Mouse (Mus musculus) cerebellum, adult 11 months (tissue): Measurements from ENCODE around the gene Ngb.

Experiments
- DNase-seq: peaks from one replicate; pipeline ENCODE4 v3.0.0; 2022

Ngb gene

DNA sequence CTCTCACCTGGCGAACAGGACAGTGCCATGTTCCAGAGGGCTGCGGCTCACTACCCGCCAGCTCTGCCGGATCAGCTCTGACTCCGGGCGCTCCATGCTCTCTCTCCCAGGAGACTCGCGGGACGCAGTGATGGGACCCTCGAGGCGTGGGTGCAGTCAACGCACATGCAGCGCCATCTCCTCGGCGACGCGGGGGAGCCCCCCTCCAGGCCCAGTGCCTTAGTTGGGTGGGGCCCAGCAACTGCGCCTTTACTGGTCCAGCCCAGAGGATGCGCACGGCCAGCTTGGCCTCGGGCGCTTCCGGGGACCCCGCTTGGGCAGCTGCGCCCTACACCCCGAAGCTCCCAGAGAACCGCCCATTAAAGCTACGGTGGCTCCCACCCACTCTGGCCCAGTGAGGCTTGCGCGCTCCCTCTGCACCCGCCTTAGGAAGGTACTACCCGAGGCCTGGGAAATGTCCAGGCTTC lies at the start of gene Ngb:
Gene Ngb, minus strand, starts transcription at position 375 of the 467 bp plus-strand sequence.
- no peak for DNase-seq

- DNase-seq, result no peak
These were observed 47.1 kb upstream of the Ngb start for GRCm38 (mm10) chr12:87149471-87149870.

DNA sequence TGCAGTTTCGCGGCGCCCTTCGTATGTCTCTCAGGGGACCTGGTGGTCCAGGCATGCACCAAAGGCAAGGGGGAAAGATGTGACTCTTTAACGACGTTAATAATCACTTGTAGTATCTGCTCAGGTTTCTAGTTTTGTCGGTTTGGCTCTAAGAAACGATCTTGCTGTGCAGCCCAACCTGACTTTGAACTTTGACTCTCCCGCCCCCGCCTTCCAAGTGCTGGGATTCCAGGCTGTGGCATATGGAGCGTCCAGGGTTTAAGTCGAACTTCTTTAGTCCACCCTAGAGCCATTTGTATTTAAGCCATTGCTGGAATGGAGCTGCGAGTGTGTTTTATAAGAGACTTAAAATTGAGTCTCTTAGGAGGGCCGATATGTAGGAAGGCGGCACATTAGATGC lies 45.8 kb upstream of the Ngb start:
- DNase-seq, result no peak

DNA sequence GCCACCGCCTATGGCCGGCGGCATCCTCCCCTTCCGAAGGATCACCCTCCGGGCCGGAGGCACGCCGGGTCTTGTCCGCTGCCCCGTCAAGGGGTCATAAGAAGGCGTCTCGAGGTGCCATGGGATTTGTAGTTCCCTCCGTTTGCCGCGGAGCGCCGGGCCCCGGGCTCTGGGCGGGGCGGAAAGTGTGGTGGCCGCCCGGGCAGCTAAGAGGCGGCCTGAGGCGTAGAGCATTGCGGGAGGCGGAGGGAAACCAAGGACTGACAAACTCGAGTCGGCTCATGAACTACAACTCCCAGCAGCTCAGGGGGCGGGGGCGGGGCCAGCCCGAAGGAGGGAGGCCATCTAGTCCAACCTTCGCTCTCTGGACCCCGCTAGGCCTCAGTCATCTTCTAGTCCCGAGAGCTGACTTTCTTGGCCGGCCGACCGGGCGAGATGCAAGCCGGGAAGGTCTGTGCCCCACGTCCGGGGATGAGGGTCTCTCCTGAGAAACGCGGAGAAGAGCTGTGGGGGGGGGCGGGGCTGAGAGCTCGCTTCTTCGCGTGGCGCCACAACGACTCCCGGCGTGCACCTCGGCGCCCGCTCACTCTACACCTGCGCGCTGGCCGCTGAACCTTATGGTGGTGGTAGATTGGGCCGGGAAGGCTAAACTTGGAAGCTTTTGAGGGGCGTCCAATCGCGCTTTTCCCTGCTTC lies 45.2 kb upstream of the Ngb start, which contains the start of gene Pomt2:
Gene Pomt2, minus strand, starts transcription at position 574 of the 695 bp plus-strand sequence.
- DNase-seq, result peak; percentile 93

- DNase-seq, result peak; percentile 78
These were observed 44.6 kb upstream of the Ngb start, which contains the start of gene Gstz1 for GRCm38 (mm10) chr12:87146966-87147365. TSS of gene Gstz1 (plus strand) at chr12:87147165.

DNA sequence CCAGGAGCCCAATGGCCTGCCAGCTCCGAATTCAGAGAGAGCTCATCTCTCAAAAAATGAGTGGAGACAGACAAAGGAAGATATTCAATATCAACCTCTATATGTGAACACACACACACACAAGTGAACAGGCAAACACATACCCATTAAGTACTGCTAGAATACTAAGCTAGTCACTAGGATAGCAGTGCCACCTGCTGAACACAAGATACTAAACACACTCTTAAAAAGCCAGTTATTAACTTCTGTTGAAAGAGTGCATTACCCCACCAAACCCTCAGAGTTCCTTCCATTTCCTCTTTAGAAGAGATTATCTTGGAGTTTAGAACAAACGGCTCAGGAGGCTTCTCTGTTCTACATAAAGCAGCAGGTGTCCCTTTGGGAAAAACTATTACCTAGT lies 39.8 kb upstream of the Ngb start:
- DNase-seq, result no peak

DNA sequence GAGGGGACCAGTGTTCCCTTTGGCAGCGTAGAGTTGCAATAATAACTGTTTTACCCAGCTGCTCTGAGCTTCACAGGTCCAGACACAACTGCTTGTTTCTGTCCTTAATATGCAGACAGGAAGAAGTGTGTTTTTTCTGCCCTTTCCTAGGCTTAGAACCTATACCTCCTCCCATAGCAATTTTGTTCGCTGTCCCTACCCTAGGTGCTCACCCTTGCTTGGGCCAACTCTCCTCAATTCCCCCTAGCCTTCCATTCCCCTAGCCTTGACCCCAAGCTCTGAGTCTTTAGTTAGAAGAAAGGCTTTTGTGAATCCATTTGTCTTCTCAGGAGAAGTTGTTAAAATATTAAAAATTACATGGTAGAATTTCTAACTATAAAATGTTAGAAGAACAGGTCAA lies 36.4 kb upstream of the Ngb start:
- DNase-seq, result no peak

- no peak for DNase-seq
These were observed 36.0 kb upstream of the Ngb start for GRCm38 (mm10) chr12:87138342-87138701.

DNA sequence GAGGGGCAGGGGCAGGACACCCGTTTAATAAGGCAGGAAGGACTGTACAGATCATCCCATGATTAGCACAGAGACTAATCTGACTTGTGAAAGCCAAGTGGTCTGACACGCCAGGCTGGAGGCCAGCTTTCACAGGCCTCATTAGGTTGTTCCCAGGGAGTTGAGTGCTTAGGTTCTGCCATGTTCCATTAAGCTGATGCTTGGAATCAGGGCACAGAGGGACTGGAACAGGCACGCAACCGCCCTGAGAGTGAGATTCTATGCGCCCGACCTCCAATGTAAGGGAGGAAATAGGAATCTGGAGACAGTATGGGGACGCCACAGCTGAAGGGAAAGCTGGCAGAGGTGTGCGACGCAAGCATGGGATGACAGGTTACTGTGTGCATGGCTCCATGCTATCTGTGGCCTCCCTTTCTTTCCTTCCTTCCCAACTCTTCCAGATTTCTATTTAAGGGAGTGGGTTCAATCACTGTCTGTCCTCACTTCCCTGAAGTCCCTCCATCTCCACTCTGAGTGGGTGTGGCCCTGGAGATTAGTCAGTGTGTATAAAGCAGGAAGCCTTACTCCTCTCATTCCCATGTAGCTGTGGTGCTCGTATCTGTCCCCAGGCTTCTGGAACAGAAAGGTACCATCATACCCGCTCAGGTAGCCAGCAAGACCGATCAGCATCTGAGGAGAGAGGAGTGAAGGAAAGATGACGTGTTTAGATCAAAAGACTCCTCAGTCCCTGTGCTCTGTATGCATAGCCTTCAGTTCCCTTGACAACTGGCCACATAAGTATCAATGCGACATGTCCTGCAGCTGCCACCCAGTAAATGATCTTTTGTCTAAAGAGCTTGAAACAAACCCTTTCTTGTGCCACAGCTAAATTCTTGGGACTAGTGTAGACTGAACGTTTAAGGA lies 35.4 kb upstream of the Ngb start:
- no peak for DNase-seq

- DNase-seq, result no peak
These were observed 30.4 kb upstream of the Ngb start for GRCm38 (mm10) chr12:87132784-87133183.

- DNase-seq, result no peak
These were observed 29.9 kb upstream of the Ngb start for GRCm38 (mm10) chr12:87132210-87132609.

DNA sequence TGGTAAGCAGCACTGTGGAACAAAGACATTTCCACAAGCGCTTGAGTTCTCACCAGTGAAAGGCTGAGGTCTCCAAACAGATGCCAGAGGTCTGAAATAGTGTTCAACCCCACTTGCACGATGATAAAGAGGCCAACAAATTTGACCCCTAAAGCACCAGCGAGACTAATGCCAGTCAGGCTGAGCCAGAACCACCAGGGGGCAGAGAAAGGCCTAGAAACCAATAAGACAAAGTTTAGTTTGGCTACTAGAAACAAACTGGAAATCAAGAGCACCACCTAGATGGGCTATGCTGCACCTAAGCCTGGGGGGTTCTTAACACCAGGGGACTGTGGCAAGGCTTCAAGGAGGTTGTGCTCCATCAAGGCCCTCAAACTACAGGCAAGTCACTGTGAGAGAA lies 29.3 kb upstream of the Ngb start:
- DNase-seq, result no peak

- DNase-seq, result no peak
These were observed 28.8 kb upstream of the Ngb start for GRCm38 (mm10) chr12:87131181-87131580.

DNA sequence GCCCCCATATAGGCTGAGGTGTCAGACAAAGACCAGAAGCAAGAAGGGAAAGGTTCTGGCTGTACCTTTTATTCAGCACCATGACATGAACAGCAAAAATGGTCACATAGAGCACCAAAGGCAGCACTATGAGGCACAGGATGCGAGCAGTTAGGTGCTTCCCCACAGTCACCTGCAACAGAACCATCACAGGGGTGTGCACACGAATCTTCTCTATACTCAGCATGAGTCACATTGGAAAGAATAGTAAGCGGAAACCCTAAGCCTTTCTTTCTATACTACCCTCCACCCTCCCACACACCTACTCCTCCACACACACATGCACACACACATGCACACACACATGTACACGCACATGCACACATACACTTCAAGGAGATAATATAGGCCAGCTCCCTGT lies 27.9 kb upstream of the Ngb start:
- DNase-seq, result no peak

GRCm38 (mm10) chr12:87127256-87127655 lies 24.9 kb upstream of the Ngb start:
- no peak for DNase-seq

DNA sequence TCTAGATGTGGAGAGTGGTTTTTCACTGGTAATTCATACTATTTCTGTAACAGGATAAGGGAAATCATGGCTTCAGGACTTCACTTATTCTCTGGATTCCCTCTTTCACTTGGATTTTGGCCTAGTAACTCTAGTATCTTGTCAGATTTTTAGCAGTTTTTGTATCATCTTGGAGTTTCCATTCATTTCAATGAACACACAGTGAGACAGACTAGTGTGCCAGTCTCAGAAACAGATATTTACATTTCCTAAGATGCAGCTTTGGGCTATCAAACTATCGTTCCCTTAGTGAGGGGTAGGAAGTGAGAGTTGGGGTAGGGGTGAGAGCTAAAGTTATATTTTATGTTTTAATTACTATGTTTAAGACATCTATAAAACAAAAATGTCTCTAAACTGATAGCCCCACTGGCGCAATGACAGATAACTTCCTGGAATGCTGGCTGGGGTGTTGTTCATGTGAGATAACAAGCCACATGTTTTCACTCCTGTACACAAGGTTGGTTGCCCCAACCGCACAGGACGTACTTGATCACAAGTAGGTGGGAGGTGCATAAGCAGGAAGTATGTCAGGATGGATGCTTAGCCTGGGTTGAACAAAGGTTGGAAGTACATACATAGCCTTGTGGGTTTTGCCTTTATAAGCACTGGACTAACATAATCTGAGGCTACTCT lies 19.7 kb upstream of the Ngb start:
- no peak for DNase-seq

- no peak for DNase-seq
These were observed 5.1 kb upstream of the Ngb start for GRCm38 (mm10) chr12:87107357-87107977.

- DNase-seq, result no peak
These were observed 2.5 kb upstream of the Ngb start for GRCm38 (mm10) chr12:87104796-87105195.

GRCm38 (mm10) chr12:87103471-87103870 lies 1.1 kb upstream of the Ngb start:
- no peak for DNase-seq

DNA sequence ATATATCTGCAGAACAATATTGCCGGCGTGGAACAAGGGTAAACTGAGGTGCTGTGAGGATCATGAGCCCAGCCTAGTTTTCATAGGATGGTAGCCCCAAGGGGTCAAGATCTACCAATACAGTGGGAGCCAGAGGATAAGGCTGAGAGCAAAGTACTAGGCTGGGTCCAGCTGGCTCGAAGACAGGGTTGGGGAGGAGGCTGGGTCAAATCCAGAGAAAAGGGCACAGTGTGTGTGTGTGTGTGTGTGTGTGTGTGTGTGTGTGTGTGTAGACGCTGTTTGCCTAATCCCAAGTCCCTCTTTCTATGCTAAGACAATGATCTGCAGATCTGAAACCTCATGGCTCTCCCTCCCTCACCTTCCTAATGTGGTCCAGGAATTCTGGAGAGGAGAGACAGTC lies 2.0 kb downstream of the Ngb start:
- DNase-seq, result no peak

GRCm38 (mm10) chr12:87093671-87094070 lies 8.7 kb downstream of the Ngb start:
- DNase-seq, result no peak

DNA sequence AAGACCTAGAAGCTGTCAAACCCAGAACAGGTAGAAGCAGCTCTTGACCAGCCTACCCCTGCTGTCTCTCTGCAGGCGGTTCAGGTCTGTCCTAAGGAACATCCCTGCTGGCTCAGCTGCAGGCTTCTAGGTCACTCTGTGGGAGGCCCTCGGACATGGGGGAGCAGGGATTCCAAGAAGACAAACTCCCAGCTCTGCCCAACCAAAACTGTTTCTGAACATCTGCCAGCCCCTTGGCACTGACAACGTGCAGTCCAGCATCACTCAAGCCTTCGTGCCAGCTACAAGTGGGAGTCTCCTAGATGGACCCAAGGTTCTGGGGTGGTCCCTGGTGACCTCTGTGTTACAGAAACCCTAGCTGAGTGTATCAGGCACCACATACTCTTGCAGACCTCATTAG lies 9.1 kb downstream of the Ngb start:
- no peak for DNase-seq

GRCm38 (mm10) chr12:87091916-87092315 lies 10.4 kb downstream of the Ngb start:
- DNase-seq, result no peak
